Mouse (Mus musculus) bone marrow macrophage, adult 2 months (primary cell): ENCODE measurements around the gene B3gnt7. TPM values are rescaled to one million over a fixed set of nuclear protein-coding genes. Genes with fewer than 3 reads are reported as not detected.
"Not testable (repeated sequence)": the region's sequence is repeated elsewhere in the genome, so short reads cannot be mapped to it uniquely, and the experiment has no call there.

Experiments
- H3K27ac ChIP-seq: 2 replicates; pipeline ENCODE4 v1.5.1; 2012; ENCODE audit warnings: low read depth, low read length; ENCODE audit not compliant: insufficient read depth
- H3K4me1 ChIP-seq: 2 replicates; pipeline ENCODE4 v1.6.1; 2012; ENCODE audit warnings: low read length; ENCODE audit not compliant: control insufficient read depth, insufficient read depth
- H3K4me3 ChIP-seq: 2 replicates; pipeline ENCODE4 v1.5.1; 2012; ENCODE audit warnings: mild to moderate bottlenecking, low read length, moderate library complexity; ENCODE audit not compliant: insufficient read depth
- CTCF ChIP-seq: IDR thresholded peaks from 2 replicates; pipeline ENCODE4 v1.5.1; 2012; ENCODE audit warnings: low read depth, mild to moderate bottlenecking, low read length, moderate library complexity
- POLR2A ChIP-seq: IDR thresholded peaks from 2 replicates; pipeline ENCODE4 v1.6.1; 2012; ENCODE audit warnings: mild to moderate bottlenecking, low read depth, low read length, borderline replicate concordance
- polyA plus RNA-seq: library from polyadenylated mRNA; stranded (reverse); fragments of >200 nt; gene quantifications from 2 replicates; pipeline ENCODE4 v1.2.4, GENCODE M21; 2012; ENCODE audit not compliant: missing spikeins, insufficient read depth, insufficient read length

B3gnt7 gene
- polyA plus RNA-seq, 1 experiment, result 0.21 TPM

DNA sequence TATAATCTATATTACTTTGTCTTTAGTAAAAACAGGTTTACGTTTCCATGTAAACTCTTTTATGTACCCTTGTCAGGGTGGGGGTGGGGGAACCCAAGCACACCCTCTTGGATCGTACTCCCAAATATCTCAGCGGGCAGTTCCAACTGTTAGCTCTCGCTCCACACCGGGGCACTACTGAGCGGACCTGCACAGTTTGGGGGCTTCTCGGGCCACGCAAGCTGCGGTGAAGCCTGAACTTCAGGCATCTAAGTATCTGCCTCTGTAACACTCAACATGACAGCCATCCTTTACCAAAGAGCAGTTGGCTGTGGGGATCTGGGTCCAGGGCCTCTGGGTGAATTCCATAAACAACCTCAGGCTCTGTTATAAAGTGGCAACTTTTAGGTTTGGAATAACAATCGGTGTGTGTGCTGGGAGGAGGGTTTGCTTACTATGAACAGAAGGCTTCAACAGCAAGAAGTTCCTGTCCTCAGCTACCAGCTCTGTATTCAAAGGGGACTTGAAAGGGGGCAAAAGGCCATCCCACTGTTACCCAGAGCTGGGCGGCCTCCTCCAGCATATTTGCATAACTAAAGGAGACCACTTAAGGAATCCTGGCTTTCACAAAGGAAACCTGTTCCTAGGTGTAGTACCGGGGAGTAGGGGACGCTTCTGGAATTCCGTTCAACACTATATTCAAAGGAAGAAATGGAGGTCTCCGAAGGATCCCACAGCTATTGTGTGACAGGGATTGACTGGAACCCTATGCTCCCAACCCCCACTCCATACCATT lies 8.1 kb downstream of the B3gnt7 start:
- H3K4me3 ChIP-seq, result no peak overlapping the region
- TF ChIP-seq POLR2A (no peak), CTCF (no peak)

DNA sequence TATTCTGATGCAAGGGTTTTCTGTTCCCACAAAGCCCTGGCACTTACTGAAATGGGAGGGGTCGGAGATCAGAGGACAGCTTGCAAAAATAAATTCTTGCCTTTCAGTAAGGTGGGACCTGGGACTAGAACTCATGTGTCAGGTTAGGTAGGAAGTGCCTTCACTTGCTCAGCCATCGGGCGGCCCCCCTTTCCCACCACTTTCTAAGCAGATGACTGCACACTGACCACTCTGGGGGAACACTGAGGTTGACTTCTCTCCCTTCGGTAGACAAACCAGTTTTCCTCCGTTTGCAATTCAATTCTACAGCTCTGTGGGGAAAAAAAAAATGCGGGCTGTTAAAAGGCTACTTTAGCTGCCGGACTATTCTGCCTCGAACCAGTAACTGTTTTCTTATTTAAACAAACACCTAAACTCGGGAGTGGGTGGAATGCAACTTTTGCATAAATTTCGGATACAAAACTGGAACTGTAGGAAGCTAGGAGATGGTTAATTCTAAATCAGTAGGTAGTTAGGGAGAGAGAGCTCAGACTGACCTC lies 8.9 kb downstream of the B3gnt7 start:
- no peaks in the 10 kb centered on the region for H3K4me1 ChIP-seq
- no peak overlapping the region for H3K27ac ChIP-seq
- TF ChIP-seq CTCF (no peak), POLR2A (no peak)
- no peak overlapping the region for H3K4me3 ChIP-seq

More for the DNA sequence above, 8.1 kb downstream of the B3gnt7 start:
- Histone ChIP-seq H3K4me1 (no peaks in the 10 kb centered on the region), H3K27ac (no peak overlapping the region)

DNA sequence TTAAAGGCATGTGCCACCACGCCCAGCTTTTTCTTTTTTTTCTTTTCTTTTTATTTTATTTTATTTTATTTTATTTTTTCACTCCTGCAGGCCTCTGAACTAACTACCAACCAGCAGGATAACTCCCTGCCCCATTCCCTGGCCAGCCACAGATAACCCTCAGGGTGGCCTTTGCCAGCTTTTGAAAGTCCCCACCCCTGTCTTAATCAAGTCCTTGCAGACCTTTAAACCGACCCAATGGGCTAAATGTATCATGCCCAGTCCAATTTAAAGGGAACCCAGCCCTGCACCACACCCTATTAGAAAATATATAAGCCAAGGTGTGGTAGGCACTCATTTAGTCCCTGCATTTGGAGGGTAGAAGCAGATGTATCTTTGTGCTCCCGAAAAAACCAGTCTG lies 9.6 kb downstream of the B3gnt7 start:
- H3K27ac ChIP-seq, result no peak overlapping the region

DNA sequence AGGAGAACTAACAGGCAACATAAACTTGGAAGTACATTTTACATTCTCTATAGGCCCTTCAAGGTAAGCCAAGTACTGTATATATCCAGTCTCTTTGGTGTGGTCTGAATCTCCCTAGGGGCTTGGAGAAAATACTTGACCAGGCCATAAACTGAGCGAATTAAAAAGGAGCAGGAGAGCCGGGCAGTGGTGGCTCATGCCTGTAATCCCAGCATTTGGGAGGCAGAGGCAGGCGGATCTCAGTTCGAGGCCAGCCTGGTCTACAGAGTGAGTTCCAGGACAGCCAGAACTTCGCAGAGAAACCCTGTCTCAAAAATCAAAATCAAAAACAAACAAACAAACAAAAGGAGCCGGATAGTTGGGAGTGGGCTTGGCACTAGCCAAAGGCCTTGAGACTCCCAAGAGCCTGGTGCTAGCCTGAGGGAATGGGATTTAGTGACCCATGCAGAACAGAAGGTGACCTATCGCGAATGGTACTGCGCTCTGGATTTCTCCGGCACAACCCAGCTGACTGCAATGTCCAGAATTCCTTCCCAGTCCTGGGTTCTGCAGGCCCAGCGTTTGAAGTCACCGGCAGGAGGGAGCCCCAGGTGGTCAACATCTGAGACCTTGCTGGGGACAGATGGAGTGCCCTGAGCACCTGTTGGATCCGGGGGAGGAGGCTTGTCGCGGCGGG lies 10.6 kb downstream of the B3gnt7 start:
- Histone ChIP-seq H3K27ac (no peak overlapping the region), H3K4me1 (no peaks in the 10 kb centered on the region), H3K4me3 (no peak overlapping the region)
- TF ChIP-seq POLR2A (no peak), CTCF (no peak)

More for the DNA sequence above, 9.6 kb downstream of the B3gnt7 start:
- no peak overlapping the region for H3K4me3 ChIP-seq
- H3K4me1 ChIP-seq, result no peaks in the 10 kb centered on the region
- TF ChIP-seq CTCF (no peak), POLR2A (no peak)

DNA sequence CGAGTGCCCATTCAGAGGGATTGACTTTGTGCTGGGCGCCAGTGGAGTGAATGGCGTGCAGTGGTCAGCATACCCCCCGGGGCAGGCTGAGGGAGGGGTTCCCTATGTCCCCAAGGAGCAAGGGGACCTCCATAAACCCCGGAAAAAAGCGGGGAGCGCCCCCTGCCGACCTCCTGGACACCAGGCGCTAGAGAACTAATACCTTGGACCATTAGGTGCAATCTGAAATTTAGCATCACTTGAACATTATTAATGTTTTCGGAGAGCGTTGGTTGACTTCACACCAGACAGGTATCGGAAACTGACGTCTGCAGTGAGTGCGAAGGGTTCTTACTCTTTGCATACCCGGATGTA lies 11.1 kb downstream of the B3gnt7 start:
- TF ChIP-seq CTCF (peak; percentile 60), POLR2A (no peak)
- Histone ChIP-seq H3K4me3 (no peak overlapping the region), H3K27ac (no peak overlapping the region), H3K4me1 (no peaks in the 10 kb centered on the region)

DNA sequence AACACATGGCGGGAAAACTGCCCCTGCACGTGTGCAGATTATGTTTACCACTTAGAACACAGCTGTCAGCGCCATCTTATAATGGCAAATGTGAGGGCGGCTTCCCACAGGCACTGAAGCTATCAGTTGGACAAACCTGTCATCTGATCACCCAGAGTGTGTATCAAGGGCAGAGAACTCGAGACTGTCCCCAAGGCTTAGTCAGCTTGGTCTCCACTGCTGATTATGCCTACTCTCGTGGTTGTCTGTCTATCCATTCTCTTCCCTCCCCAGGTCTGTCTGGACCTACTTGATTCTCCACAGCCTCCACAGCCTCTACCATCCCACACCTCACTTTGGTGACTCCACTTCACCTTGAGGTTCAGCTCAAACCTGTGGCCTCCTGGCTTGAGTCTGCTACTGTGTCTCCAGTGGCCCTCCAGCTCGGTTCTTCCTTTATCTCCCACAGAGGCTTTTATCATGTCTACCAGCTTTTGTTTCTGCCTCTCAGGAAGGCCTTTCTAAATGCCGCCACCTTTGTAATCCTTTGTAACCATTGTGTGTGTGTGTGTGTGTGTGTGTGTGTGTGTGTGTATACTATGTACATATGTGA lies 18.3 kb downstream of the B3gnt7 start:
- TF ChIP-seq POLR2A (no peak), CTCF (no peak)
- Histone ChIP-seq H3K4me1 (no peaks in the 10 kb centered on the region), H3K4me3 (no peak overlapping the region), H3K27ac (no peak overlapping the region)

DNA sequence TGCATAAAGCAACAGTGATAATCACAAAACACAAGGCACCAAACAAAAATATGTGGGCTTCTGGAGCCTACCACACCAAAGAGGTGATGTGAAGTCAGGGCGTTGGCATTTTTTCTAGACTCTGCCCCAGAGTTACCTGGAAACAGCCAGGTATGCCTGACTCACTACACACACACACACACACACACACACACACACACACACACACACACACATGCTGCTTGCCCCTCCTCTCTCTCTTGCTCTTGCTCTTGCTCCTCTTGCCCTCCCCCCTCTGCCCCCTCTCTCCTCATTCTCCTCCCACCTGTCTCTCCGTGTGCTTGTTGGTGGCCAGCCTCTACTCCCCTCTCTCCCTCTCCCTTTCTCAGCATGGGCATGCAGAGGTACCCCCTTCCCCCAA lies 33.7 kb downstream of the B3gnt7 start:
- TF ChIP-seq POLR2A (no peak), CTCF (no peak)
- no peak overlapping the region for H3K4me3 ChIP-seq
- H3K4me1 ChIP-seq, result no peaks in the 10 kb centered on the region
- no peak overlapping the region for H3K27ac ChIP-seq

DNA sequence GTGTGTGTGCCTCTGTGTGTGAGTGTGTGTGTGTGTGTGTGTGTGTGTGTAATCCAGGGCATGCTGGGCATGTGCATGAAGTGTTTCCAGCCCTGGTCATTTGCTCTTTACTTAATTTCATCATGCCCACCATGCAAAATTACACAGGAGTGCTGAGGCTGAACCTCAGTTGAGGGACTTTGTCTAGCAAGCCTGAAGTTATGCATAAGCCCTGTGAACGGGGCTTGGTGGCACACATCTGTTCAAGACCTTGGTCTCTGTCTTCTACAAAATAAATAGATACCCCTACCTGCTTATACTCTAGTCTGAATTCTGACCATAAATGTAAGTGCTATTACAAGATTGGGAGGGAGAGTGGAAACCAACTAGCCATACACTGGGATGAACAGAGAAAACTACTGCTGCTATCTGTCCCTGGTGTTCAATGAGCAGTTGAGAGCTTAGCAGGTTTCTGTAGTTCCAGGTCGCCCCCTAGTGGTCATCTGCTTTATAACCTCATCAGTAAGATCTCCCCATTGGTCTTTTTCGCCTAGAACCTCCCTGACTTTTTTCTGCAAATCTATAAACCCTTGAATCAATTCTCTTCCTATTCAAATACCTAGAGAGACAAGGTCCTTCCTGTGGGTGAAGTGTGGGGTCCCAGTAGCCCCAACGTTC lies 36.7 kb downstream of the B3gnt7 start:
- TF ChIP-seq CTCF, result no peak
- TF ChIP-seq POLR2A, result no peak
- Histone ChIP-seq H3K27ac (no peak overlapping the region), H3K4me3 (no peak overlapping the region), H3K4me1 (peaks cover 7% of the 10 kb centered on the region)

DNA sequence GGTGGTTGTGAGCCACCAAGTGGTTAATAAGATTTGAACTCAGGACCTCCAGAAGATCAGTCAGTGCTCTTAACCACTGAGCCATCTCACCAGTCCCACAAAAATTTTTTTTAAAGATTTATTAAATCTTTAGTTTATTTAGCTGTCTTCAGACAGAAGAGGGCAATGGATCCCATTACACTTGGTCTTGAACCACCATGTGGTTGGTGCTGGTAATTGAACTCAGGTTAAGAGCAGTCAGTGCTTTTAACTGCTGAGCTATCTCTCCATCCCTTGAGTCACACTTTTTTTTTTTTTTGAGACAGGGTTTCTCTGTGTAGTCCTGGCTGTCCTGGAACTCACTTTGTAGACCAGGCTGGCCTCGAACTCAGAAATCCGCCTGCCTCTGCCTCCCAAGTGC lies 38.5 kb downstream of the B3gnt7 start:
- peaks cover 18% of the 10 kb centered on the region for H3K4me1 ChIP-seq
- not testable (repeated sequence) for H3K4me3 ChIP-seq, H3K27ac ChIP-seq
